Mouse (Mus musculus) ovary, postnatal 36 days (tissue): ENCODE data around the gene Gpatch2.
A peak's percentile ranks its signal among the peaks of the same experiment; 100 is the strongest.

ENCODE experiments used
- DNase-seq: peaks from one replicate; pipeline ENCODE4 v3.0.0; 2022; ENCODE audit warnings: low spot score, mixed read lengths

Gpatch2 gene

DNA sequence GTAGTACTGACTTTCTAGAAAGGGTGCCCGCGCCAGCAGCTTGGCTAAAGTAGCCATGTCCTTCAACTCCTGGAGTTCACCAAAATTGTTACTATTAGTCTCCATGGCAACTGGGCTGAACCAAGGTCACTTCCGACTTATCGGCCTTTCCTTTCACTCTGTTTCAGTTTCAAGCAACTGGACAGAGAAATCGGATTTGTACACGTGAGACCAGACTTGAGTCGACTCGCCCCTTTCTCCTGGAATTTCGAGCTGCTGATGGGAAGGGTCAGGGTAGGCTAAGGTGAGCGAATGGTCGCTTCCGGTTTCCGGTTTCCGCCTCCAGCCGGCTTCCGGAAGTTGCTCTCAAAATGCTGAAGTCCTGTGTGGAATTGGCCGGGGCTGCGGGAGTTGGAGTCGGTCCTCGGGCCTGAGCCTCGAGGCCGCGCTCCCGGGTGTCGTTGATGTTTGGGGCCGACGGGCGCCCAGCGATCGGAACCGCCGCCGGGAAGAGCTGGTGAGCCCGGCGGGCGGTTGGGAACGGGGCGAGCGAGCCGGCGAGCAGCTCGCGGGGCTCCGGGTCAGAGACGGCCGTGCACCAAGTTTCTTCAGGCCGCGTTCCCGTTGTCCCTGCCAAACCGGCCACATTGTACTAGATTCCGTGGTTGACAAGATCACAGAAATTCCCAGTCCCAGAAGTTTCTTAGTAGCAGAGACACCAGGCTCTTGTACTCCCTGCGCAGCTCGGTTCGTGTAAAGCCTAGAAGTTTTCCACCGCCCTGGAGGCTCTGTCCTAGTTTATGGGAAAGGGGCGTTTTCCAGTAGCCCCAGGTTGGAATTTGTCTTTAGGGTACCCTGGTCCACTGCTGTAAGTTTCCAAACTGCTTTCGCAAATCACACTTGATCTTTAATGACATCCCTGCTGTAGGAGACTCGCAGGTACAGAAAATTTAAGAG lies at the start of gene Gpatch2, which contains the start of gene Spata17:
TSS of gene Gpatch2 (plus strand) at position 328 of the 936 bp plus-strand sequence.
TSS of gene Spata17 (minus strand) at position 285 of the 936 bp plus-strand sequence.
- peak; percentile 75 for DNase-seq

DNA sequence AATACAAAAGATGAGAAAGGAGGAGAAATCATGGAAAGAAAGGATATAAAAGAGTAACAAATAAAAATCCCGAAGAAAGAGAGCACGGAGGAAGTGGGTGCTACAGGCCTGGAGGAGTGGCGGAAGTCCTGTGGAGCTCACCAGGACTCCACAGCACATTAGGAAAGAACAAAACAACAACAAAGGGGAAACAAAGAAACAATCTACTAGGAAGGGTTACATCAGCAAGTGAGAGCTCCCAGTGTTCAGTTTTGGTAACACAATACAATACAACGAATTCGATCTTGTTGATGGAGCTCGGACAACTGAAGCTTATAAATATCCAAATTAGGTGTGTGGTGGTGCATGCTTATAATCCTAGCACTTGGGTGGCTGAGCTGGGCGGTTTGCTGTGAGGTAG lies 45.7 kb upstream of the Gpatch2 start:
- DNase-seq = no peak

DNA sequence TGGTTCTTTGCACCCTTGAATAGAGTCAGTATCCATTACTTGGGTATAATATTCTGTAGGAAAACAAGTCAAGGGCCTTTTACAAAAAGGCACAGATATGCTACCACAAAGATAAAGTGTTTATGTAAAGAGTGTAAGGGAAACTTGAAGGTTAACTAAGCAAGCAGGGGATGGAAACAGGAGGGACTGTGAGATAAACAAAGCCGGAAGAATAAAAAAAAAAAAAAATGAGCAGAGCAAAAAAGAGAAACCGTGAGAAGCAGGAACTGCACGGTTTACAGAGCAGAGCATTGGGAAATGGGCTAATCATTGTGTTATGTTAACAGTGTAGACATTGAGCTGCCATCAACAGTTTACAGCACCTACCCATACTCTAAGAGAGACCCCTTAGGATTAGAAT lies 44.9 kb upstream of the Gpatch2 start:
- DNase-seq = no peak

DNA sequence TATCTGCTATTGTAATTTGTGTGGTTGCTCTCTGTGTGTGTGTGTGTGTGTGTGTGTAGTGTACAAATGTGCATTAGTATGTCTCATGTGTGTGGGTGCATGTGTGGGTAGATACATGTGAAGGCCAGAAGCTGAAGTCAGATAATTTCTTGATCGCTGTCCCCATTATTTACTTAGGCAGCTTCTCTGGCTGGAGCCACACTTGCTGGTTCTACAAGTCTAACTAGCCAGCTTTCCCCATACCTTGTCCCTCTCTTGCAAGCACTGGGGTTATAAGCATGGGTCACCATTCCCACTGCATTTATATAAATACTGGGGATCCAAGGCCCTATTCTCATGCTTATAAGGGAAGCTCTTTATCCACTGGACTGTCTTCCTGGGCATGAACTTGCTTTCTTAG lies 39.3 kb upstream of the Gpatch2 start:
- no peak for DNase-seq

DNA sequence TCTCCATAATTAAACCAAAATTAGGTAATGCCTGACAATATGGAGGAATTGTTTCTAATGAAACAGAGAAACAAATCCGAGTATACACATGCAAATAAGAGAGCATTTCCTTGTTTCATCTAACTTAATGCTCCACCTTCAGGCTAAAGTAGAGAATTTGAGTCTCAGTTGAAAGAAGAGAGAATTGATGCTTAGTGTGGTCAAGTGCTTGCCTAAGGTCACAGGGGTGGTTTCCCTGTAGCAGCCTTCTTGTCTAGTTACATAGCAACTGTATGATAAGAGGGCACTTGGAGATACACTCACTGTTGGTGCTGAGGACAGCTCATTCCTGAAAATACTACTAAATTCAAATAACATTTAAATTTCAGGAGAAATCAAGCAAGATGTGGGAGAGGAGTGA lies 36.8 kb upstream of the Gpatch2 start:
- no peak for DNase-seq

DNA sequence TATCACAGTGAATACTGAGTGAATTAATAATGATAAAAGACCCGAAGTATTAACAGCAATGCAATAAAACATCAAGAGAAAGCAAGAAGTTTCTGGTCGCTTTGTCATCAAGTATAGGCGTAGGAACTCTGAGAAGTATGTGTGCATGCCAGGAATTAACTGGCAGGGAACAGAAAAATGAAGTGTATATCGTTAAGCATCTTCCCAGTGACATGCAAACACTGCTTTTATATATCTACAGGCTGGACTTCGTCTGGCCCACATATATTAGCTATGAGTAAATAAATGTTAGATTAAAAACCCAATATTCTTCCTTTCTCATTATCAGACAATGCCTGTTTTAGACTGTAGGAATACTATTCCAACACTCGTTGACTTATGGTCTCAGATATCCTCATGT lies 9.8 kb upstream of the Gpatch2 start:
- no peak for DNase-seq

DNA sequence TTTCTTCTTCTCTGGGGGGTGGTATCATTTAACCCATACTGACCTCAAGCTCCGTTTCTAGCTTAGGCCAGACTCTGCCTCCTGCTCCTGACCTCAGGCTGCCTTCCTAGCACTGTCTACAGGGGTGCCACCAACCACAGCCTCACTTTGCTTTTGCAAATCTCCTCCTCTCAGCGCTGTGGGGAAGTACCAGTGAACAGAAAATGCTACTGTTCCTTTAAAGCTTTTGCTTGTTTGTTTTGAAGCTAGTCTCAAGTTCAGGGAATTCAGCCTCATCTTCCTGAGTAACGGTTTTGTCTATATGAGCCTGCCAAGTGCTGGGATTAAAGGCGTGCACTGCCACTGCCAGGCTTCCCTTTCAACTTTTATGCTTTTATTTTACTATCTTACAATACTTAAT lies 5.8 kb upstream of the Gpatch2 start:
- no peak for DNase-seq

DNA sequence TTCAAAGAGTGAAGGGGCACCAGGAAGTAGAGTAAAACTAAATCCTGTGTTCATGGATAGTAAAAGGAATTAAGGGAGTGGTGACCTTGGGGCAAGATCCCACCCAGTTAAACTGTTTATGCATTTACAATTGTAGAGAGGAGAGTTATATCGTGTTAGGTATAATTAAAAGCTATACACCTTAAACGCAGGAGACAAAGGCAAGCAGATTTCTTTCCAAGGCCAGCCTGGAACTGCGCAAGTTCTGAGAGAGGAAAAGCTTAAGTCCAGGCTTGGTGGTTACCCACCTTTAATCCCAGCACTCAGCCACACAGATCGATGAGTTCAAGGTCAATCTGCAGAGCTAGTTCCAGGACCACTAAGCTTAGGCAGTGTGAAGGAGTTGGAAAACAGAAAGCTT lies 4.6 kb upstream of the Gpatch2 start:
- no peak for DNase-seq

DNA sequence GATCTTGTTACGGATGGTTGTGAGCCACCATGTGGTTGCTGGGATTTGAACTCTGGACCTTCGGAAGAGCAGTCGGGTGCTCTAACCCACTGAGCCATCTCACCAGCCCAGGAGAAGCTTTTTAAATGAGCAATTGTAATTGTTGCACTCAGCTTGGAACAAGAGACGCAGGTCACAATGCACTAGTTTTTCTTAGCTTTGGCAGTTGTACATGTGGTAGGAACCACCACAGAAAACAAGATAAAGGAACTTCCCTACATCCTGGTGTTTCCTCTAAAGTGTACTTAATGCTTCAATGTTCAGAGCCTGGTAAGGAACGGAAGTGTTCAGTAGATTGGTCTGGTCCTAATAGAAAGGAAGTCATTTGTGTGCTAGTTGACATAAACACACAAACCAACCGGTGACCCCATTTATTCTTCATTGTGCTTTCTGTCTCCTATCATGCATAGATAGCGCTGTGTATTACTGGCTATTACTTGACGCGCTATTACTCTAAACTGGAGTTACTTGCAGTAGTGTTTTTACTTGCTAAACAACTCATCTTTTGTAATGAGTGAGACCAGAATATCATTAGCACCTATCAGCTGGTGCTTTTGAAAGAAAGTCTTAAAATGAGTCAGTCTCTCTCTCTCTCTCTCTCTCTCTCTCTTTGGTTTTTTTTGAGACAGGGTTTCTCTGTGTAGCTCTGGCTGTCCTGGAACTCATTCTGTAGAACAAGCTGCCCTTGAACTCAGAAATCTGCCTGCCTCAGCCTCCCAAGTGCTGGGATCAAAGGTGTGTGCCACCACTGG lies 1.5 kb downstream of the Gpatch2 start:
- no peak for DNase-seq

DNA sequence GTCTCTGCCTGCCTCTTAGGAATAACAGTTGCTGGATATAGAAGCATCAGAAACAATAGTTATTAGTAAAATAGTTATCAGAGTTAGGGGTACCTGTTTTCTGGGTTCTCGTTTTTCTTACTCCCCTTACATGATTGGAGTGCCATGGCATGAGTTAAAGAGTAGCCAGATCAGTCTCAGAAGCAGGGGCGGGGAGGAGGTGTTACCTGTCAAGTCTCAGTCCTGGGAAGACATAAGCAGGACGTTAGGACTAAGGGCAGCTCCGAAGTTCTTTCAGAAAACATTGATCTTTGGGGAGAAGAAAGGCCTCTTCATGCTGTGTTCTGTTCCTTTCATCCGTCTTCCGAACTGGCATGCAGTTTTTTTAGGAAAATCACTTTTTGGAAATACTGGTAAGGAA lies 5.4 kb downstream of the Gpatch2 start:
- no peak for DNase-seq

DNA sequence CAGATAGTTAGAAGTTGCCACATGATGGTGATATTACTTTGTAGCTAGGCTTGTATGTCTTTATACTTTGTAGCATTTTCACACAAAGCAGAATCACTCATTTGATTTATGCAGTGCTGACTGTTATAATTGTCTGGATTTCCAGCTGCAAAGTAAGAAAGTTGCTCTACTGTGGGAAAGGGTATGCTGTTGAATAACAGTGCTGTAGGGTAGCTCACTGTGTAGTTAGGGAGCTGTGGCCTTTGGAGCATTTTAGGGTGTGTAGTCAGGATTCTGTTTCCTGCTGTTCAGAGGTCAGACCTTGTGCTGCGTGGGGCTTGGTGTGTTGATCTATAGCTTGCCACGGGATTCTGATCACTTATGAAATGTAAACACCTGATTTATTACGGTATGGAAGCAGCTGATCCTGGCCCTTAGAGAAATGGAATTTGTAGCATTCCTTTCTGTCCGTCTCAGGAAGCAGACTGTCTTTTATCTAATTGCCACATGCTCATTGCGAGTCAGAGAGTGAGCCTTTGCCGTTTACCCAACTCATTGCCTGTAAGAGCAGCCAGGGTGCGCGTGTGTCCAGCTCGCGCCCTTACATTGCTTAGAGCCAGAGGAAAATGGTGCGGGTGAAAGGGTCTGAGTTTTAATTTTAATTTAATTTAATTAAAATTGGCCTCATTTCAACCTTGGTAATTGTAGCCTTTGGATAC lies 11.2 kb downstream of the Gpatch2 start:
- DNase-seq = no peak

DNA sequence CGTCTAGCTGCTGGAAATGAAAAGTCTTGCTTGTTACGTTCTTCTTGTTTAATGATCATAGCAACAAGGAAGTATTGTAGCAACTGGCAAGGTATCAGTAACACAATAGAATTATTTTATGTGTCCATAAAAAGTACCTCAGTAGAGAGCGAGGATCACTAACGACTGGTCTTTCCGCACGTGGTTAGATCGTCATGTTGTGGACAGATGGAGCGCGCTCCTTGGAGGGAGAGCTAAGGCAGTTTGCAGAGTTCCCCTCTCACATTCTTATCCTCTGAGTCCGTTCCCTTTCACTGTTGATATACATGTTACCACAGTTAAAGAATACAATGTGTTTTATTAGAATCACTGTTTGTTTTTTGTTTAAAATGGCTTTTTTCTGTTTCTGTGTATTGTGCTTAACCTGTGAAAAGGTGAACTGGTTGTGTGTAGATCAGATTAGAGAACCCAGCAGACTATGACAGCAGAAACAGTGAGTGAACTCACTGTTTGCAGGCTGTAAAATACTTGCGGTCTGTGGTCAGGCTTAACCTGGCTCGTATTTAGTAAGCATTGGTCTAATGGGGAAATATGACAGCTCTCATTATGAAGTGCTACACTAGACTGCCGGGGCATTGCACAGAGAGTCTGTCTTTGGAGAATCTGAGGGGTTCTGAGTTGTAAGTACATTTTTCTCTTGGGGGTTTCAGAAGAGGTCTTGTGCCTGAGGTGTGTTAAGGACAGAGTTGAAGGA lies 13.3 kb downstream of the Gpatch2 start:
- no peak for DNase-seq

DNA sequence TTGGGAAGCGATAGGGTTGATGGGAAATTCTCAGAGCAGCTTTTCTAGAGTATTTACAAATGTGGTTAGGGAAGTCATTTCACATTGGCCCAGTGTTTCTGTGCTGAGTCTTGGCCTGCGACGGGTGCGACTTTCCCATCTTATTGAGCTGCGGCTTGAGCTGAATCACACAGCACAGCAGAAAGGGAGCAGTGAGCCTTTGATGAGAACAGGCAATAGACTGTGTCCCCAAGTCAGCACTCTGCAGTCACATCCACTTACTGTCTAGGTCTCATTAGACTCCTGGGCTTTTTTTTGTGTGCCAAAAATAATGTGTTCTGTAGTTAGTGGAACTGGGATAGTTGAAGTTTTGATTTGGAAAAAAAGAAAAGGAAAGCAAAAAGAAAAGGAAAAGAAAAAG lies 14.9 kb downstream of the Gpatch2 start:
- no peak for DNase-seq

DNA sequence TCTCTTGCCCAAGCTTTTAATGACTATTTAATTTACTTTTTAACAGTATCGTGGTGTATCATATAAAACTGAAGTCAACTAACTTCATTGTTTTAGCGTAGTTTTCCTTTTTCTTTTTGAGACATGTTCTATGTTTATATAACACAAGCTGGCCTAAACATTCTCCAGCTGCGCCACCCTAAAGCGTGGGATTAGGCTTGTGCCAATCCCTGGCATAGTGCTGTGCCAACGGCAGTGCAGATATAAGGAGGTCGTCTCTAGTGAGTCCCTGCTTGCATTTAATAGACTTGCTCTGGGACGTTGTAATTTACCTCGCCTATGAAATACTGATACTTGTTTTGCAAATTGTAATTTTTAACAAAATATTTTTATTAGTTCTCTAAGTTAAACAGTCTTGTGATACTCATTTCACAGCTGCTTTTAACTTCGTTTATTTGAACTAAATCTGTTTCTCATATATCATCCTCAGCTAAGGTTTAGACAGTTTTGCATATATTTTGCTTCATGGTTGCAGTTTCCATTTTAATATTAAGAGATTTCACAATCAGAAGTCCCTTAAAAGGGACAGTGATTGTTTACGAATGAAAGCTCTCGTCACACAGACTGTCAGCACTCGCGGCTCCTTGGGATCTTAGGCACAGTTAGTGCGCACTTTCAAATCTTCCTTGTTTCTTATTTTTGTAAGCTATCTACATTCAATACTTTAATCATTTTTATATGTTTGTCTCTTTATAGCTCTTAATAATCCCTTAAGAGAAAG lies 17.1 kb downstream of the Gpatch2 start:
- DNase-seq = no peak

DNA sequence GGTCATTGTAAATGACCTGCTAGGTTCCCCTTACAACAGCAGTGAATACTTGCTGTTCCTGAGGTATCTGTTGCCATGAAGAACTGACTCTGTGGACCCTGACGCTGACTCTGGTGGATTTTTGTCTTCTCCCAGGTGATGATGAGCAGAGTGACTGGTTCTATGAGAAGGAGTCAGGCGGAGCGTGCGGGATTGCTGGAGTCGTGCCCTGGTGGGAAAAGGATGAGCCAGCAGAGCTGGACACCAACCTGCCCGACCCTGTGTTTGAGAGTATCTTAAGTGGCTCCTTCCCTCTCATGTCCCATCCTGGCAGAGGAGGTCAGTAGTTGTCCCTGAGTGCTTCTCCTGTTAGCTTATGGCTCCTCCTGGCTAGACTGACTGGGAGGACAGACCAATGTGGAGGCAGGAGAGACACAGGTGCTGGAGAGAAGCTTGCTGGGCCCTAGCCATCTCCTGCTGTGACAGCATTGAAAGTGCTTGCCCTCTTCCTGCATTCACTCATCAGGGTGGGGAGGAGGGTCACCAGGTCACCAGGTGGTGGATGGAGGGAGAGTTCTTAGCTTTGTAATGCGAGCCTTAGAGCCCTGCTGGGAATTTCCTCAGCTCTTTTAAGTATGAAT lies 17.8 kb downstream of the Gpatch2 start:
- DNase-seq = no peak

DNA sequence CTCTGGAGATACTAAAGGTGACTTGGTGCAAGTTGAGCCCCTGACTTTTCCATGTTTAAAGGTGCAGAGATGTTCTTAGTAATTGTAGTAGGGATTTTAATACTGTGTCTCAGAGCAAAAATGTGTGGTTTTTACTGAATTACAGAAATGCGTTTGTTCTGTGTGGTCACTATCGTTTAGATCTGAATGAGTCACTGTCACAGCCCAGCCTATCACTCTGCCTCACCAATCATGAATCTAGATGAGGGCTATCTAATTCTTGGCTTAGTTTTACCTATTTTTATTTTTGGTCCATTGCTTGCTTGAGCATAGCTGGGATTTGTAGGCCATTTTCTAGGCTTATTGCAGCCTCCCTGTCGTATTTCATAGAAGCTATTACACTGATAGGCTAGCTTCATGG lies 19.9 kb downstream of the Gpatch2 start:
- DNase-seq = no peak

DNA sequence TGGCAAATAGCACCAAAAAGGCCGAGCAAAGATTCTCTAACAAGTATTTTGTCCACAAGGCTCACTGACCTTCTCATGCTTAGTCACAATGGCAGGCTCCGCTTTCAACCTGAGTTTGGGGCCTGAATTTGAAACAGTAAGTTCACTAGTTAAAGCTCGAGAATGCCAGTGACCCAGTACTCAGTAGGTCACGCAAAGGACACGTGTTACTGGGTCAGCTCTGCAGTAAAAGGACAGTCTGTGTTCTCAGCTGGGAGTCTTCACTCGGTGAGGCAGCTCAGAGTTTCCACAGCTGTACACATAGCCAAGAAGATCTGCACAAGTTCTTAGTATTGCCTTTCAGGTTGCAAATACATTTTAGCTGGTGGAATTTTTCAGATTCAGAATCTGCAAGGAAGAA lies 21.0 kb downstream of the Gpatch2 start:
- DNase-seq = no peak

DNA sequence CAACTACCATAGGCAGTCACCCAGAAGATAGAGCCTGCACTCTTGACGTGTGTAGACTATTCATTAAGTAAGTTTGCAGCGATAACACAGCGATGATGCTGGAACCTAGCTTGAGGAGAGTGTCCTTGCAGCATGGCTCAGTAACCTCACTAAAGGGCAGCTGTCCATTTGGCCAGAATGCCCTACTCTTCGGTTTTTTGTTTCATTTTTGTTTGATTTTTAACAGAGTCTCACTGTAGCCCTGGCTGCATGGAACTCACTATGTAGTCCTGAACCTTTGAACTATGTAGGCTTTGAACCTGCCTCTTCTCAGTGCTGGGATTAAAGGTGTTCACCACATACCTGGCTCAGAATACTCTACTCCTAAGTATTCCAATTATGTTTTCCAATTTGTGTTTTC lies 22.8 kb downstream of the Gpatch2 start:
- no peak for DNase-seq

DNA sequence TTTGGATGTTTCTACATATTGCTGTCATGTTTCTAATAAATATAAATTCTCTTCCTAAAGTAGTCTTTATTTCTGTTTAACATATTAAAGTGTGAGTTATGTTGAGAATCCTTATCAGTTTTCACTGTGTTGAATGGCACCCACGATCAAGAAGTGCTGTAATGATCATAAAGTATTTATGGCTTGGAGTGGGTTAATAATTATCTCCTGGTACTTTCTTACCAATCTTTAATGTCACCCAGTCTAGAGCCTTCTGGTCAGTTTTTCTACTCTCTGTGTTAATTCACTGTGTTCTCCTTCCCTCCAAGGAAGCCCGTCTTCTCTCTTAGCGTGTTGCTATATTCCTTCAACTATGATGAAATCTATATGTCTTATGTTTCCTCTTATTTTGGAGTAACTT lies 25.0 kb downstream of the Gpatch2 start:
- no peak for DNase-seq

DNA sequence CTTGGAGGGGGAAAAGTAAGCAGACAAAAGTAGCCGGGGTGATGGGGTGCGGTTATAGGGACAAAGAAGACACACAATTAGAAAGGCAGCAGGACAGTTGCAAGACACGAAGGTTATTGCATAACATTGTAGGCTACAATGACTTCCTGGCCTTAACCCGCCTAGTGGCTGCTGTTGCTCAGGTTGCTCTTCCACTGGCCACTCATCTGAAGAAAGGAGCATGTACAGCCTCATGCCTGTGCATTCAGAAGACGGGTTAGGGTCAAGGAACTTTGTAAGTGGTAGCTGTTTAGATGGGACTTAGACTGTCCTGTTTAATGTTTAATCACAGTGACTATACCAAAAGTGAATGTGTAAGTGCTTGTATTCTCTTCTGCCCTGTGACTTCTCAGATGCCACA lies 26.0 kb downstream of the Gpatch2 start:
- DNase-seq = no peak

DNA sequence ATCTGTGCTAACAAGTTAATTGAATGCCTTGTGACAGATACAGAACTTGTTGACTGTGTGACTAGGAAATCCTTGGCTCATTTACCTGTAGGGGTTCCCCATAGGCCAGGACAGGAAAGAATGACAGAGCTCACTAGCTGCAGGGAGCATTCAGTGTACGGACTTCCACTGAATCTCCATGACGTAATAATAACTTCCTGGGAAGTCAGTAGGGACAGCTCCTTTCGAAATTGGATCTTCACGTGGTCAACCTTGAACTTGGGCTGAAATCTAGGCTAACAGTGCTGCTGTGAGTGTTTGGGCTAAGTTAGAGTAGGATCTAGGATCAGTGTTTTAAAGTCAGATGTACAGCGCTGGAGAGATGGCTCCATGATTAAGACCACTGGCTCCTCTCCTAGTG lies 29.4 kb downstream of the Gpatch2 start:
- DNase-seq = no peak
